Mouse (Mus musculus) liver, embryonic 16.5 days (tissue): ENCODE measurements around the gene Creld1. TPM values are rescaled to one million over a fixed set of nuclear protein-coding genes. Genes with fewer than 3 reads are reported as not detected.

ENCODE experiments used
- ATAC-seq: fragments of 200-750 bp; cut with Nextera tagmentation; 2 replicates; pipeline ENCODE4 v1.8.0; 2017; ENCODE audit warnings: low read depth, mild to moderate bottlenecking, moderate number of reproducible peaks, moderate library complexity
- H3K27ac ChIP-seq: fragments of 300-500 bp; sonication (generic); 2 replicates; pipeline ENCODE4 v1.5.1; 2014; ENCODE audit warnings: mild to moderate bottlenecking, low read length
- H3K27me3 ChIP-seq: fragments of 300-500 bp; sonication (generic); 2 replicates; pipeline ENCODE4 v1.6.1; 2014; ENCODE audit warnings: low read depth, low read length, mixed read lengths; ENCODE audit not compliant: control insufficient read depth, insufficient read depth
- H3K36me3 ChIP-seq: fragments of 300-500 bp; sonication (generic); 2 replicates; pipeline ENCODE4 v1.6.1; 2014; ENCODE audit warnings: mild to moderate bottlenecking; ENCODE audit not compliant: control insufficient read depth, insufficient read depth
- H3K4me1 ChIP-seq: fragments of 300-500 bp; sonication (generic); 2 replicates; pipeline ENCODE4 v1.6.1; 2014; ENCODE audit warnings: low read depth, low read length, mixed read lengths; ENCODE audit not compliant: control insufficient read depth
- H3K4me2 ChIP-seq: fragments of 300-500 bp; sonication (generic); 2 replicates; pipeline ENCODE4 v1.6.1; 2014; ENCODE audit warnings: low read depth, low read length, mixed read lengths
- H3K4me3 ChIP-seq: fragments of 300-500 bp; sonication (generic); 2 replicates; pipeline ENCODE4 v1.5.1; 2014; ENCODE audit warnings: low read depth, mild to moderate bottlenecking, low read length
- H3K9ac ChIP-seq: fragments of 300-500 bp; sonication (generic); 2 replicates; pipeline ENCODE4 v1.6.1; 2014; ENCODE audit warnings: low read depth, low read length
- H3K9me3 ChIP-seq: fragments of 300-500 bp; sonication (generic); replicated peaks from 2 replicates; pipeline ENCODE4 v1.6.1; 2016; ENCODE audit warnings: low read length; ENCODE audit not compliant: control insufficient read depth
- WGBS: fragments of 180-500 bp; shearing (Covaris S2); extraction: QIAGEN DNeasy Blood & Tissue Kit; methylation state at CpG from one replicate; pipeline ENCODE4 v1.1.7; 2014; ENCODE audit not compliant: insufficient replicate concordance; 5-methylcytosine and 5-hydroxymethylcytosine counted together
- polyA plus RNA-seq: library from polyadenylated mRNA; unstranded; fragments of >200 nt; fragmentation: Nextera tagmentation; extraction: Ambion mirVana; gene quantifications from 2 replicates; pipeline ENCODE4 v1.2.1, GENCODE M21; 2015

Gene Creld1
- polyA plus RNA-seq, 1 experiment from 2014 or later: 7.3 TPM

GRCm38 (mm10) chr6:113494258-113494788, 11.2 kb downstream of the Creld1 start:
- WGBS: 1% methylated on average over 54 of the region's 54 CpGs
- H3K4me2 ChIP-seq: peak overlapping the region; percentile 77
- peaks cover 7% of the 10 kb centered on the region for H3K4me1 ChIP-seq
- no peaks in the 10 kb centered on the region for H3K36me3 ChIP-seq
- H3K4me3 ChIP-seq: peak overlapping the region; percentile 52
- ATAC-seq: peak; percentile 82
- no peaks in the 10 kb centered on the region for H3K9me3 ChIP-seq
- no peak overlapping the region for H3K27ac ChIP-seq
- H3K9ac ChIP-seq: peak overlapping the region; percentile 59
- peaks cover 17% of the 10 kb centered on the region for H3K27me3 ChIP-seq

DNA sequence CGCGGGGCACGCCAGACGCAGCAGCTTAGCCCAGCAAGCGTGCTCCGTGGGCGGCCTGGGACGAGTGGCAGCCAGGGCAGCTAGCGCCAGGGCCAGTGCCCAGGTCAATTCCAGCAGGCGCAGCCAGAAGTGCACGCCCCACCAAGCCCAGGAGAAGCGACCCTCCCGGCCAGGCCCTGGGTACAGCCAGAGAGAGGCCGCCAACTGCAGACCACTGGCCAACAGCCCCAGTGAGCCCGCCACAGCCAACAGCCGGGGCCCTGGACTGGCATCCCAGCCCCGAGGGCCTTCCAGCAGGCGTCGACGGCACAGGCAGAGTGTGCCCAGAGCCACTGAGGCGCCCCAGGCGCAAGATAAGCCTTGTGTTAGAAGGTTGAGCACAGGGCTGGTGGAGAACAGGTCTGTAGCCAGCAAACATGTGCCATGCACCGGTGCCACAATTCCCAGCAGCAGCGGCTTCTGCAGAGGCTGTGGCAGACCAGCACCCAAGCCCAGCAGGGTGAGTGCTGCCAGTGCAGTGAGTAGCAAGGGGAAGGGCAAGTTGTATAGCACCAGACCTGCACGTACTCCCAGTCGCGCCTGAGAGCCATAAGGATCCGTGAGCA, 12.1 kb downstream of the Creld1 start:
- Histone ChIP-seq H3K9me3 (no peaks in the 10 kb centered on the region), H3K9ac (no peak overlapping the region), H3K4me3 (peak overlapping the region; percentile 52), H3K36me3 (no peaks in the 10 kb centered on the region), H3K27ac (no peak overlapping the region), H3K4me1 (peaks cover 7% of the 10 kb centered on the region), H3K27me3 (peaks cover 18% of the 10 kb centered on the region), H3K4me2 (peak overlapping the region; percentile 77)
- ATAC-seq: no peak
- 39% methylated on average over 28 of the region's 28 CpGs for WGBS

DNA sequence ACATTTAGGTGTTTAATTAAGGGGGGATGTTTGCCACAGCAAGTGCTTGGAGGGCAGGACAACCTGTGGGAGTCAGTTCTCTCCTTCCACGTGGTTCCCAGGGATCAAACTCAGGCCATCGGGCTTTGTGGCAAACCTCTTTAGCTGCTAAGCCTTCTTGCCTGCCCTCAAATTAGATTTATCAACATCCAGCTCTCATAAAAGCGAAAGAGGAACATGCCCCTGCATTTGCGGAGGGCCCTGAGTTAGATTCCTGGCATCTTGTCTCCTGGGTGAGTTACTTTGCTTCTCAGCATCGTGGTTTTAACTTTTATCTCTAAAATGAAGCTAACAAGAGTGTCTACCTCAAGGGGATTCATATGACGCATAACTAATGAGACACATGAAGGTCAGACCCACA, 16.2 kb downstream of the Creld1 start:
- Histone ChIP-seq H3K4me2 (no peak overlapping the region), H3K4me3 (no peak overlapping the region), H3K27ac (no peak overlapping the region), H3K9me3 (no peaks in the 10 kb centered on the region), H3K9ac (no peak overlapping the region), H3K4me1 (peaks cover 6% of the 10 kb centered on the region), H3K36me3 (no peaks in the 10 kb centered on the region), H3K27me3 (peaks cover 37% of the 10 kb centered on the region)
- 31% methylated on average over 6 of the region's 6 CpGs for WGBS
- no peak for ATAC-seq

- no peak within 1 kb of the TSS for H3K4me2 ChIP-seq
- H3K27ac ChIP-seq: no peak within 1 kb of the TSS
- peaks cover 20% of the 10 kb centered on the region for H3K27me3 ChIP-seq
- no peaks in the 10 kb centered on the region for H3K9me3 ChIP-seq
- H3K9ac ChIP-seq: no peak within 1 kb of the TSS
- ATAC-seq: no peak
- H3K4me1 ChIP-seq: no peaks in the 10 kb centered on the region
- 10% methylated on average over 32 of the region's 32 CpGs for WGBS
- no peak within 1 kb of the TSS for H3K4me3 ChIP-seq
- H3K36me3 ChIP-seq: no peaks in the 10 kb centered on the region
These were observed 18.4 kb downstream of the Creld1 start, which contains the start of gene Prrt3 for GRCm38 (mm10) chr6:113501388-113502084. Gene Prrt3 (minus strand): TSS chr6:113501931.

DNA sequence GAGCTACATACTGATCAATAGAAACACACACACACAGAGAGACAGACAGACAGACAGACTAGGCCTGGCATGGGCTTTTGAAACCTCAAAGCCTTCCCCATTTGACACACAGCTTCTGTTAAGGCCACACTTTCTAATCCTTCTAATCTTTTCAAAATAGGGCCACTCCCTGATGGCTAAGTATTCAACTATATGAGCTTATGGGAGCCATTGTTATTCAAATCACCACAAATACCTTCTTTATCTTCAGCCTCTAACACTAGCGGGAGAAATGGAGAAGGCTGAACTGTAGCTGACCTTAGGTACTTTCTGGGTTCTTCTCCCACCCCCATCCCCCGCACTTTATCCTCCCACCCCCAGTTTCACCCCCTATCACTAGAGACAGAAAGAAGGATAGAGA, 19.7 kb downstream of the Creld1 start:
- WGBS: 64% methylated on average over 2 of the region's 2 CpGs
- Histone ChIP-seq H3K9me3 (no peaks in the 10 kb centered on the region), H3K36me3 (no peaks in the 10 kb centered on the region), H3K4me1 (no peaks in the 10 kb centered on the region), H3K27me3 (peaks cover 20% of the 10 kb centered on the region), H3K4me3 (no peak overlapping the region), H3K4me2 (no peak overlapping the region), H3K27ac (no peak overlapping the region), H3K9ac (no peak overlapping the region)
- ATAC-seq: no peak

GRCm38 (mm10) chr6:113505689-113506088, 22.6 kb downstream of the Creld1 start:
- Histone ChIP-seq H3K27ac (no peak overlapping the region), H3K27me3 (peaks cover 14% of the 10 kb centered on the region), H3K9me3 (no peaks in the 10 kb centered on the region), H3K4me2 (no peak overlapping the region), H3K4me3 (no peak overlapping the region), H3K9ac (no peak overlapping the region), H3K4me1 (no peaks in the 10 kb centered on the region), H3K36me3 (no peaks in the 10 kb centered on the region)
- 70% methylated on average over 1 of the region's 1 CpGs for WGBS
- no peak for ATAC-seq

DNA sequence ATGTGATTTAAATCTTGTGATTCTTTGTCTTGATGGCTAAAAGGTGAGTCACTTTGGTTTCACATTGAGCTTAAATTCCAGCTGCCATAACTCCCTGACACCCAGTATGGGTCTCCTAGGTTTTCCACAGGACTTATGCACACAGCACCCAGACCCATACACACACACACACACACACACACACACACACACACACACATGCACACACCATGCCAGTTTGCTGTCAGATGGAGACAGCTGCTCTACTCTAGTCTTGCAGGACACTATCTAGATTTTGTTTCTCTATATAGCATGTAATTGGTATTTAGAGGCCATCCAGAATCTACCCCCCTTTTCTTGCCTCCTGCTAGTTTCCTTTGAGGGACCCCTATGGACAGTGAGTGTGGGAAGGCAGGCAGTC, 24.0 kb downstream of the Creld1 start:
- Histone ChIP-seq H3K36me3 (no peaks in the 10 kb centered on the region), H3K27ac (no peak overlapping the region), H3K9ac (no peak overlapping the region), H3K4me1 (no peaks in the 10 kb centered on the region), H3K9me3 (no peaks in the 10 kb centered on the region), H3K27me3 (no peaks in the 10 kb centered on the region; the same call in 1 of the 2 replicates), H3K4me2 (no peak overlapping the region), H3K4me3 (no peak overlapping the region)
- no peak for ATAC-seq

DNA sequence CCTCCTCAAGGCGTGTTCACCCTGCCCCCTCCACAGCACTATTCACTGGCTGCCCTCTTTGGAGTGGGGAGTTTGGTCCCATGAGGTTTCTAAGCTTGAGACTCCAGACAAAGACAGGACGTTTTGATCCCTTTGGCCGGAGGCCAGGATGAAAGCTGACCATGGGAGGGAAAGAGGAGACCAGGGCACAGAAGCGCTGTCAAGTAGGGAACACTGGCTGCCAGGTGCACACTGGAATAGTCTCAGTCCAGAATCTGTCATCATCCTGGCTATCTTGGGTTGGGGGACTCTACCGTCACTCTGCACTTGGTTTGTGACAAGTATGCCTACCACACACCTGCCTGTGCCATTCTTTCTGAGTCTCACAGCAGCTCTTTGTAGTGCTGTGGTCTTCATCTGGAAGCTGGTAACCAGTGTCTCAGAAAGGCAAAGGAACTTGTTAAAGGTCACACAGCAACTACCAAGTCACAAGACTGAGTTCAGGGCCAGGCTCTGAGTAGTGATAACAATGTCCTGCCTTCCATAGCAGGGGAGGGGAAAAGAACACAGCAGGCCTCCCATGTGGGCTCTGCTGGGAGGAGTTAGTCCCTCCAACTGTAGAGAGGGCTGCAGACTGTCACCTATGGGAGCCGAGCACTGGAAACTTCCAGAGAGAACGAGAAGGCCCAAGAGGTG, 25.3 kb downstream of the Creld1 start:
- H3K4me1 ChIP-seq: no peaks in the 10 kb centered on the region
- H3K9me3 ChIP-seq: no peaks in the 10 kb centered on the region
- no peaks in the 10 kb centered on the region for H3K36me3 ChIP-seq
- H3K27ac ChIP-seq: no peak overlapping the region
- 53% methylated on average over 7 of the region's 7 CpGs for WGBS
- H3K27me3 ChIP-seq: no peaks in the 10 kb centered on the region
- no peak overlapping the region for H3K4me3 ChIP-seq
- no peak overlapping the region for H3K9ac ChIP-seq
- no peak for ATAC-seq
- no peak overlapping the region for H3K4me2 ChIP-seq

- 41% methylated on average over 5 of the region's 5 CpGs for WGBS
- H3K27me3 ChIP-seq: no peaks in the 10 kb centered on the region
- ATAC-seq: no peak
- no peaks in the 10 kb centered on the region for H3K4me1 ChIP-seq
- H3K4me3 ChIP-seq: no peak overlapping the region
- no peak overlapping the region for H3K4me2 ChIP-seq
- no peak overlapping the region for H3K9ac ChIP-seq
- H3K9me3 ChIP-seq: no peaks in the 10 kb centered on the region
- H3K27ac ChIP-seq: no peak overlapping the region
- H3K36me3 ChIP-seq: peaks cover 4% of the 10 kb centered on the region
These were observed 25.8 kb downstream of the Creld1 start for GRCm38 (mm10) chr6:113508947-113509280.
